Comparison of ENCODE assay signal across 11 mouse cellular contexts in genomic region chr11:87664521-87664920, GRCm38 (mm10). TPM values are rescaled to one million over a fixed set of nuclear protein-coding genes. Genes with fewer than 3 reads are reported as not detected.
DNase-seq lines count a peak whose midpoint lies in the region; ATAC-seq and TF ChIP-seq lines count a peak whose summit lies in the region.
"Had no signal": no experiment of that assay in that cellular context is flagged by ENCODE, and none has a peak within 500 bp of the region (broad histone marks: within the 10 kb centered on the region; RNA-seq: fewer than 3 reads in every experiment).

No protein-coding gene starts in this region.

- ATAC-seq in forebrain, postnatal 0 days: no peak
- no peak for ATAC-seq in forebrain, embryonic 11.5 days (replicated peaks; ENCODE audit: low FRiP score)
- no peak for ATAC-seq in intestine, postnatal 0 days
- no peak for ATAC-seq in stomach, embryonic 16.5 days (ENCODE audit: insufficient read depth, low FRiP score)
- ATAC-seq in midbrain, embryonic 13.5 days: no peak
- ATAC-seq: hindbrain, embryonic 16.5 days had no signal

- WGBS in forebrain, postnatal 0 days: 80% methylated on average over 12 of the region's 12 CpGs
- WGBS in forebrain, embryonic 11.5 days: 83% methylated on average over 12 of the region's 12 CpGs
- WGBS in lung, adult 2 months: 72% methylated on average over 12 of the region's 12 CpGs
- 32% methylated on average over 12 of the region's 12 CpGs for WGBS in intestine, postnatal 0 days
- 63% methylated on average over 12 of the region's 12 CpGs for WGBS in stomach, embryonic 16.5 days
- 83% methylated on average over 12 of the region's 12 CpGs for WGBS in midbrain, embryonic 13.5 days

- no peaks in the 10 kb centered on the region; the same call in 1 of the 2 replicates for H3K27me3 ChIP-seq in forebrain, postnatal 0 days (ENCODE audit: insufficient read depth, low read length)
- peaks cover 12% of the 10 kb centered on the region for H3K27me3 ChIP-seq in forebrain, embryonic 11.5 days (ENCODE audit: control insufficient read depth, insufficient read depth, low read length)
- no peaks in the 10 kb centered on the region for H3K27me3 ChIP-seq in intestine, postnatal 0 days (replicated peaks; ENCODE audit: control insufficient read depth, insufficient read depth, low read length)
- no peaks in the 10 kb centered on the region for H3K27me3 ChIP-seq in stomach, embryonic 16.5 days (ENCODE audit: control insufficient read depth, insufficient read depth, low read length)
- H3K27me3 ChIP-seq in midbrain, embryonic 13.5 days: peaks cover 23% of the 10 kb centered on the region

- no peaks in the 10 kb centered on the region for H3K4me1 ChIP-seq in forebrain, postnatal 0 days (ENCODE audit: insufficient read depth)
- H3K4me1 ChIP-seq in forebrain, embryonic 11.5 days (replicated peaks; ENCODE audit: control insufficient read depth, insufficient read depth, low read length): peaks cover 4% of the 10 kb centered on the region; the same call in 1 of the 2 replicates
- H3K4me1 ChIP-seq in lung, adult 2 months (ENCODE audit: control insufficient read depth, insufficient read depth, low read length): peaks cover 3% of the 10 kb centered on the region
- no peaks in the 10 kb centered on the region for H3K4me1 ChIP-seq in intestine, postnatal 0 days (replicated peaks; ENCODE audit: control insufficient read depth, insufficient read depth, low read length)
- no peaks in the 10 kb centered on the region for H3K4me1 ChIP-seq in stomach, embryonic 16.5 days (ENCODE audit: control insufficient read depth, insufficient read depth, low read length)
- peaks cover 7% of the 10 kb centered on the region for H3K4me1 ChIP-seq in midbrain, embryonic 13.5 days (replicated peaks)

- peak overlapping the region; percentile 2; the same call in 1 of the 2 replicates for H3K4me3 ChIP-seq in forebrain, postnatal 0 days (ENCODE audit: low read depth, low read length)
- no peak overlapping the region for H3K4me3 ChIP-seq in forebrain, embryonic 11.5 days (ENCODE audit: low read depth, low read length)
- peak overlapping the region; percentile 53 for H3K4me3 ChIP-seq in lung, adult 2 months (replicated peaks; ENCODE audit: extremely low read depth, low read depth, low read length)
- H3K4me3 ChIP-seq in intestine, postnatal 0 days (ENCODE audit: low read depth, low read length): peak overlapping the region; percentile 51
- peak overlapping the region; percentile 47 for H3K4me3 ChIP-seq in stomach, embryonic 16.5 days (replicated peaks; ENCODE audit: low read length)
- H3K4me3 ChIP-seq in midbrain, embryonic 13.5 days (replicated peaks): no peak overlapping the region

- no peak for DNase-seq in forebrain, postnatal 0 days
- no peak for DNase-seq in forebrain, embryonic 11.5 days (ENCODE audit: low spot score)
- peak; percentile 54 for DNase-seq in lung, adult 2 months
- DNase-seq in lung, postnatal 10 days: no peak
- DNase-seq in ovary, postnatal 36 days (ENCODE audit: low spot score): no peak
- DNase-seq: thymus, postnatal 25 days had no signal

- no peaks in the 10 kb centered on the region for H3K9me3 ChIP-seq in forebrain, postnatal 0 days (ENCODE audit: low read length)
- H3K9me3 ChIP-seq in forebrain, embryonic 11.5 days (ENCODE audit: control insufficient read depth, low read length): no peaks in the 10 kb centered on the region
- no peaks in the 10 kb centered on the region for H3K9me3 ChIP-seq in intestine, postnatal 0 days (ENCODE audit: control insufficient read depth)
- H3K9me3 ChIP-seq in stomach, embryonic 16.5 days (replicated peaks; ENCODE audit: control insufficient read depth, low read length): no peaks in the 10 kb centered on the region
- H3K9me3 ChIP-seq in midbrain, embryonic 13.5 days: no peaks in the 10 kb centered on the region

- TF ChIP-seq CTCF in forebrain, postnatal 0 days (IDR thresholded peaks at IDR 0.05; ENCODE audit: low read depth): no peak
- no peak for TF ChIP-seq CTCF in lung, adult 2 months (IDR thresholded peaks at IDR 0.05; ENCODE audit: insufficient read depth, low read length)
- TF ChIP-seq CTCF in intestine, postnatal 0 days (IDR thresholded peaks at IDR 0.05; ENCODE audit: low read depth): no peak

- H3K27ac ChIP-seq in forebrain, postnatal 0 days (ENCODE audit: low read depth, low read length): no peak overlapping the region
- no peak overlapping the region for H3K27ac ChIP-seq in forebrain, embryonic 11.5 days (ENCODE audit: low read depth, low read length)
- H3K27ac ChIP-seq in intestine, postnatal 0 days (ENCODE audit: low read depth, low read length): no peak overlapping the region
- H3K27ac ChIP-seq in stomach, embryonic 16.5 days (ENCODE audit: low read length): peak overlapping the region; percentile 13; the same call in 1 of the 2 replicates
- H3K27ac ChIP-seq in midbrain, embryonic 13.5 days: no peak overlapping the region

- no peaks in the 10 kb centered on the region for H3K36me3 ChIP-seq in forebrain, postnatal 0 days (ENCODE audit: insufficient read depth)
- H3K36me3 ChIP-seq in forebrain, embryonic 11.5 days (ENCODE audit: control insufficient read depth, insufficient read depth, low read length): no peaks in the 10 kb centered on the region
- no peaks in the 10 kb centered on the region for H3K36me3 ChIP-seq in intestine, postnatal 0 days (ENCODE audit: control insufficient read depth, insufficient read depth)
- H3K36me3 ChIP-seq in stomach, embryonic 16.5 days (ENCODE audit: control insufficient read depth, insufficient read depth, low read length): no peaks in the 10 kb centered on the region
- H3K36me3 ChIP-seq in midbrain, embryonic 13.5 days: no peaks in the 10 kb centered on the region

- H3K4me2 ChIP-seq in forebrain, postnatal 0 days (ENCODE audit: low read depth): peak overlapping the region; percentile 5; the same call in 1 of the 2 replicates
- H3K4me2 ChIP-seq in forebrain, embryonic 11.5 days (ENCODE audit: low read depth, low read length, severe bottlenecking): no peak overlapping the region
- peak overlapping the region; percentile 59 for H3K4me2 ChIP-seq in intestine, postnatal 0 days (replicated peaks; ENCODE audit: low read depth)
- H3K4me2 ChIP-seq in stomach, embryonic 16.5 days (ENCODE audit: low read depth, low read length): peak overlapping the region; percentile 51
- H3K4me2 ChIP-seq in midbrain, embryonic 13.5 days (replicated peaks): no peak overlapping the region
- H3K4me2 ChIP-seq: midbrain, embryonic 11.5 days had no signal

- no peak for TF ChIP-seq POLR2A in lung, adult 2 months (IDR thresholded peaks at IDR 0.05; ENCODE audit: borderline replicate concordance, extremely low read depth, low read depth, low read length)

- H3K9ac ChIP-seq in forebrain, postnatal 0 days: no peak overlapping the region
- H3K9ac ChIP-seq in forebrain, embryonic 11.5 days (ENCODE audit: low read length): no peak overlapping the region
- H3K9ac ChIP-seq in intestine, postnatal 0 days (ENCODE audit: low read depth, low read length): peak overlapping the region; percentile 69; the same call in 1 of the 2 replicates
- H3K9ac ChIP-seq in stomach, embryonic 16.5 days (ENCODE audit: low read length): peak overlapping the region; percentile 68
- H3K9ac ChIP-seq in midbrain, embryonic 13.5 days (replicated peaks): no peak overlapping the region

RNA-seq across cellular contexts. Expression of gene Rnf43, which starts 2.0 kb away (rescaled TPM):
- 1.0 and 1.8 TPM in 2 replicates for total RNA-seq in forebrain, postnatal 0 days (2014; rRNA removed)
- 0.79 and 0.84 TPM in 2 replicates for polyA plus RNA-seq in forebrain, postnatal 0 days (2015; fragmentation: Nextera tagmentation; extraction: Ambion mirVana)
- polyA plus RNA-seq in forebrain, embryonic 11.5 days (2014; fragmentation: Nextera tagmentation; extraction: Ambion mirVana): 1.5 and 1.9 TPM in 2 replicates
- 10.5 and 12.6 TPM in 2 replicates for polyA plus RNA-seq in lung, adult 2 months (2012; rRNA removed)
- 9.5 and 10.7 TPM in 2 replicates for polyA plus RNA-seq in intestine, postnatal 0 days (2015; fragmentation: Nextera tagmentation; extraction: Ambion mirVana)
- polyA plus RNA-seq in stomach, embryonic 16.5 days (2015; fragmentation: Nextera tagmentation; extraction: Ambion mirVana): 14.7 and 16.9 TPM in 2 replicates
- 0.67 and 0.92 TPM in 2 replicates for polyA plus RNA-seq in midbrain, embryonic 13.5 days (2015; fragmentation: Nextera tagmentation; extraction: Ambion mirVana)

RNA-seq across cellular contexts. Expression of gene Hsf5, which starts 47.6 kb away (rescaled TPM):
- 0.23 and 0.48 TPM in 2 replicates for total RNA-seq in forebrain, postnatal 0 days (2014; rRNA removed)
- polyA plus RNA-seq in forebrain, postnatal 0 days (2015; fragmentation: Nextera tagmentation; extraction: Ambion mirVana): 0.08 and 0.16 TPM in 2 replicates
- polyA plus RNA-seq in forebrain, embryonic 11.5 days (2014; fragmentation: Nextera tagmentation; extraction: Ambion mirVana): 0.37 and 0.52 TPM in 2 replicates
- 0.02 TPM in 1 of 2 replicates, not detected in the other for polyA plus RNA-seq in lung, adult 2 months (2012; rRNA removed)
- polyA plus RNA-seq in intestine, postnatal 0 days (2015; fragmentation: Nextera tagmentation; extraction: Ambion mirVana): 0.05 TPM in 1 of 2 replicates, not detected in the other
- polyA plus RNA-seq in stomach, embryonic 16.5 days (2015; fragmentation: Nextera tagmentation; extraction: Ambion mirVana): 0.10 and 0.14 TPM in 2 replicates
- polyA plus RNA-seq in midbrain, embryonic 13.5 days (2015; fragmentation: Nextera tagmentation; extraction: Ambion mirVana): 0.37 and 0.40 TPM in 2 replicates

Comparison
In these comparisons a context has a peak if more than half of its experiments do, and no peak if none do; other contexts are left out.
1. H3K4me2 ChIP-seq: peak in forebrain, postnatal 0 days (single experiment), intestine, postnatal 0 days (single experiment) and stomach, embryonic 16.5 days (single experiment); none in forebrain, embryonic 11.5 days (single experiment) and midbrain, embryonic 13.5 days (single experiment).
2. H3K4me3 ChIP-seq: peak in forebrain, postnatal 0 days (single experiment), lung, adult 2 months (single experiment), intestine, postnatal 0 days (single experiment) and stomach, embryonic 16.5 days (single experiment); none in forebrain, embryonic 11.5 days (single experiment) and midbrain, embryonic 13.5 days (single experiment).
3. H3K9ac ChIP-seq: peak in intestine, postnatal 0 days (single experiment) and stomach, embryonic 16.5 days (single experiment); none in forebrain, postnatal 0 days (single experiment), forebrain, embryonic 11.5 days (single experiment) and midbrain, embryonic 13.5 days (single experiment).